Mouse (Mus musculus): ENCODE data around the gene Rp2.

The Rp2 gene

DNA sequence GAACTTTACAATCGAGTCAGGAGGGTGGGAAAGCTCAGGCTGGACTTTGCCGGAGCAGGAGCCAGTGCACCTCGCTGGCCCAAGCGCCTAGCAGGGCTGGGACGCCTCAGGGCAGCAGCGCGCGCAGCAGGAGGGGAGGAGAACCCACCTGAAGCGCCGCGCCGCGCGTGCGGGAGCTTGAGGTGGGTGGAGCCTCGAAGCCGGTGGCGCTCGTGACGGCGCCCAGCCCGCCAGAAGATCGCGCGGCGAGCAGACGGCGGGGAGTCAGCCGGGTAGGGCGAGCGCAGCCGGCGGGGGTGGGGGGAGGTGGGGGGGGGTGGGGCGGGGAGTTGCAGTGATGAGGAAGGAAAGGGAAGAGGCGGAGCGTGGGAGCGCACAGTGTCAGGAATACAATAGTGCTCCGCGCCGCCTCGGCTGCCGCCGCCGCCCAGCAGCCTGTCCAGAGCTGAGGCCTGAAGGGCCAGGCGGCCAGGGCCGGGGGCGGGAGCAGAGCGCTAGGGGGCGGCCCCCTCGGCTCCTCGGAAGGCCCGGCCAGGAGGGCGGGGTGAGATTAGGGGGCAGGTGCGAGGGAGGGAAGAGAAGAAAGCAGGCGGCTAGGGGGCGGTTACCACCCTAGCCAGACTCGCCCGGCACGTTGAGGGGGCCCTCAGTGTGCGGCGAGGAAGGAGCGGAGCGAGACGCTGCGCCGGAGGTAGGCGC lies 61.0 kb downstream of the Rp2 start, which contains the start of gene Jade3:
Gene Jade3, plus strand, starts transcription at position 549 of the 699 bp plus-strand sequence.
- DNase-seq (ENCODE audit: low read depth, low spot score): peak; percentile 37

DNA sequence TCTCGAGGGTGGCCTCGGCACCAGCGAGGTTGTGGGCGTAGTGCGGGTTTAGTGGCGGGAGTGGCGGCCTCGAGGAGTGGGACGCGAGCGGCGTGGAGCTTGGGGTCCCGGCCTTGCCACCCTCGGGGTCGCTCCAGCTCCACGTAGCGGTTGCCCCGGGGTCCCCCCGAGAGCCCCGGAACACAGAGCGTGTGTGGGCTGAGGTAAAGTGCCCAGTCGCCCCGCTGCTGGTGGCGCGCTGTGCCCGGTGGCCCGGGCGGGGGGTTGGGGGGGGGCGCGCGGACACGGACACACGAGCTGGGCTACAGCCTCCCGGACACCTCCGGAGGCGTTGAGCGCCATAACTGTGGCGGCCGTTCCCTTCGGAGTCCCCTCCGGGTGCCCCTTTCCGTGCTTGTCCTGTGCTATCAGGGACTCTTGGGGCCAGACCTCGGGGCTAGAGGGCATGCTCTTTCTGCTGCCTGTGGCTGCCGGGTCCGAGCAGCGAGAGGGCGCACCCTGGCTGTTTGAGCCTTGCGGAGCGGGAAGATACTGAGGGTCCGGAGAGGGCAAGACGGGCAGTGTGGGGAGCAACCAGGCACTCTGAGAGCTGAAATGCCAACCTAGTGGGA lies 61.7 kb downstream of the Rp2 start:
- no peak for DNase-seq (ENCODE audit: low read depth, low spot score)
